Mouse (Mus musculus) monocyte, adult 5-6 weeks (primary cell): ENCODE results near the gene Cd5. TPM values are rescaled to one million over a fixed set of nuclear protein-coding genes. Genes with fewer than 3 reads are reported as not detected.

Experiments used
- ATAC-seq: fragments of 153-309, 156-312 bp; replicated peaks from 2 replicates; pipeline ENCODE4 v1.8.0; 2017; ENCODE audit warnings: mild to moderate bottlenecking; ENCODE audit not compliant: low TSS enrichment, insufficient number of reproducible peaks, severe bottlenecking, poor library complexity, low FRiP score
- total RNA-seq: library from RNA; stranded (forward); fragments of 200-1000, 200-491, 200-594 nt; gene quantifications from 3 replicates; pipeline ENCODE4 v1.2.3, GENCODE M21; 2017

Gene Cd5
- total RNA-seq: 1.0 to 3.1 TPM in 2 of 3 replicates, not detected in the other

- ATAC-seq: peak; percentile 69
Observed at GRCm38 (mm10) chr19:10738811-10739210, at the start of gene Cd5. TSS of gene Cd5 (minus strand) at chr19:10739002.

DNA sequence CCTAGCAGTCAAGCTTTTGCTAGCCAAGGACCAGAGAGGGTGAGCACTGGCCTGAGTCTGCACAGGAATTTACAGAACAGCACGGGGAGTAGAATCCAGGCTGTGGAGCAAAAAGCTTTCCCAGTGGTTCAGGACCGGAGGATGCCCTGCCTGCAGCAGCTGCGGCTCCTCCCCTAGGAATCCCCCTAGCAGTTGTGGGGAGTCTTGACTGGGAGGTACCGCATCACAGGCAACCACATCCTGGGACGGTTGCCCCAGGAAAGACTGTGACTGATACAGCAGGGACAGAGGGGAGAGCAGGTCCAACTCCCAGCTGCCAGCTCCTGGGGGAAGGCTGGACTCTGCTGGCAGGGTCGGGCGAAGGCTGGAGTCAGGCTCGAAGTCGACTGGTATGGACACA is 49.4 kb upstream of the Cd5 start:
- no peak for ATAC-seq

- ATAC-seq: no peak
Observed at GRCm38 (mm10) chr19:10787406-10787805, 48.6 kb upstream of the Cd5 start.

DNA sequence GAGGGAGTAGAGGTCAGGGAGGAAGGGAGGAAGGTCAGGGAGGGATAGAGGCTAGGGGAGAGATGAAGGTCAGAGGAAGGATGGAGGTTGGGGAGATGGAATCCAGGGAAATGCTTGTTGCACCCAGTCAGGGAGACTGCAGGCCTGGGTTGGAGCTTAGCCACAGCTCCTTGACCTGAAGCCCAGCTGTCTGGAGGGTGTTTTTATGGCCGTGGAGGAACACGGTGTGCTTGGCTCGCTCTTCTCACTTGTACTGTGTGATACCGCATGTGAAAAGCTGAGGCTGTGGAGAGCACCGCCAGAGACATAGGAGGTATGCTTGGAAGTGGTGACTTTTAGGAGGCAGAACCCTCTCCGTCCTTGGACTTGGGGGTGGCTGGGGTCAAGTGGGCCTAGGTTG is 48.0 kb upstream of the Cd5 start:
- no peak for ATAC-seq

- no peak for ATAC-seq
Observed at GRCm38 (mm10) chr19:10784796-10785459, 46.1 kb upstream of the Cd5 start.

- ATAC-seq: no peak
Observed at GRCm38 (mm10) chr19:10784061-10784460, 45.3 kb upstream of the Cd5 start.

- no peak for ATAC-seq
Observed at GRCm38 (mm10) chr19:10783168-10783567, 44.4 kb upstream of the Cd5 start.

DNA sequence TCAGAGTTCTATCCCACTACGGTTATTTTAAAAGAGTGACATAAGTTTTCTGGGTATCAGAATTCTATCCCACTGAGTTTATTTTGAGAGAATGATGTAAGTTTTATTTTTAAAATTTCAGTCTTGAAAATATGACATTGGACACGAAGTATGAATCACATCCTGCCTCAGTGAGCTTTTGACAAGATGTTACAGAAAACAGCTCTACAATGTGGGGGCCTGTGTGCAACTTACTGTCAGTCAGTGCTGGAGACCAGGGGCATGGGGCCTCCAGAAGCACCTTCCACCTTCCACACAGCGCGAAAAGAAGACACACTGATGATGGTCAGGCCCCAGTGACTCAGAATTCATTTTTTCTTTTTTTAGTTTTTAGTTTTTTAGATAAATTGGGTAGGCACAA is 42.8 kb upstream of the Cd5 start:
- ATAC-seq: no peak

GRCm38 (mm10) chr19:10776906-10777305 is 38.1 kb upstream of the Cd5 start:
- ATAC-seq: no peak

DNA sequence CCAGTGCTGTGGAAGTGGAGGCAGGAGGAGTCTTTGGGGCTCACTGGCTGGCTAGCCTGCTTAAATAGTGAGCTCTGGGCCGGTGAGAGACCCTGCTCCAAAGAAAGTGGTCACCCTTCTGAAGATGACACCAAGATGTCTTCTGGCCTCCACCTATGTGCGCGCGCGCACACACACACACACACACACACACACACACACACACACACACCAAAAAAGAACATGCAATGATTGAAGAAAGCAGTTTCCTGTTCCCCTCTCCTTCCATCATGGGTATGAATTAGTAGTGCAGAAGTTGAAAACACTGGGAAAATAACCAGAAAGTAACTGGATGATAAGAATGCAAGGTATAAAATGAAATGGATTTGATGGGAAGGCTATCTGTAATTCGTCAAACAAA is 35.3 kb upstream of the Cd5 start:
- no peak for ATAC-seq

GRCm38 (mm10) chr19:10773384-10773783 is 34.6 kb upstream of the Cd5 start:
- no peak for ATAC-seq

DNA sequence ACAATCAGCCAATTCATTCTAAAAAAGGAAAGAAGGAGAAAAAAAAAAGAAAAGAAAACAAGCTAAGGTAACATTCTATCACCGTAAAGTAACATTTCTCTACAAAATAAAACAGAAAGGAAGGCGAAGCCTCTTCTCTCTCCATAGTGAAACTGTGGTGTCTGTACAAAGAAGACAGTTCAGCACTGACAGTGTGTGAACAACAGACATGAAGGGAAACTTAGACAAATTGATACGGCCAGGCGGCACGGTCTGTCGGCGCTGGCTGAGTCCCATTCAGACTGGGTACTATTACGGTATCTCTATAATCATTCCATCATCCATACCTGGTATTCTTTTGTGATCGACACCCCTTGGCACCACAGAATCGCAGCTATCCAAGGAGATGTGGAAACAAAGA is 34.1 kb upstream of the Cd5 start:
- ATAC-seq: no peak

- no peak for ATAC-seq
Observed at GRCm38 (mm10) chr19:10771995-10772394, 33.2 kb upstream of the Cd5 start.

- ATAC-seq: no peak
Observed at GRCm38 (mm10) chr19:10769429-10770195, 30.8 kb upstream of the Cd5 start.

GRCm38 (mm10) chr19:10768694-10769428 is 30.1 kb upstream of the Cd5 start:
- ATAC-seq: no peak

- no peak for ATAC-seq
Observed at GRCm38 (mm10) chr19:10767631-10768030, 28.8 kb upstream of the Cd5 start.

DNA sequence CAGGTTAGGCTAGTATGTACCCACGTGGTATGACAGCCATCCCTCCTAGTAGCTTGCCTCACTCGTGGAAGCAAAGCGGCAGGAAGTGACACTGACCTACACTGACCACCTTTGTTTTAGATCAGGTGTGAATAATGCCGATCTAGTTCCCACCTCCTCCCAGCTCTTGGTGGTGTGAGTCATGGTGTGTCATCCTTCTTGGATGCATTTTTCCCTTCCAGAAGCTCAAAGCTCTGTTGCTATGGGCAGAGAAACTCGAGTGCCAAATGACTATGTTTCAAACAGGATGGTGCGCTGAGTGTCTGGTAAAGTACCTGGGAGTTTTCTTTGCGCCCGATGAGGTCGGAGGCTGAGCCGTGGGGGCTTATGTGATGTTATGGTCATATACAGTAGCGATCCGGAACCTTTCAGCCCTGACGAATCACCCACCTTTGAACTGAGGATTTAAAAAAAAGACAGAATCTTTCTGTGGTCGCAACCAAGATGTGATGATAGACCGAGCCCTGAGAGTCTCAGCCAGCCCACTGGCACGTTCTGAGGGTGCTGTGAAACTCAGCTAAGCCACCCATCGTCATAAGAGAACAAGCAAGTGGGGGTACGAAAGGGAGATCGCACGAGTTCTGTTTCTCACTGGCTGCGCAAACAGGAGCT is 24.7 kb upstream of the Cd5 start:
- no peak for ATAC-seq

DNA sequence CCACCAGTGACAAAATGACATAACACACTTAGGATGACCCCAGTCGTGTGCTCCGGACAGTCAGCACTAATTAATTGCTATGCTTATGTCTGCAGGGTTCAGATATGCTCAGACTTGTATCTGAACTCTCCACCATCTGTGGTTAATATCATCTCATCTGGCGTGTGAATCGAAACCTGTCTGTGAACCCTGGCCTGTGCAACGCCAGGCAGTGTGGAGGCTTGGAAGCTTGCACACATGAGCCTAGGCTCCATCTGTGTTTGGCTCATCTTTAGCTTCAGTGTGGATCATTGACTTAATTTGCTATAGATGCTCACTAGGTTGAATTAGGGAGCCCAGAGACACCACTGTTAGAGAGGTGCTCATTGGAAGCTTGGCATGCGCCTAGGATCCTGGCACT is 23.7 kb upstream of the Cd5 start:
- no peak for ATAC-seq

DNA sequence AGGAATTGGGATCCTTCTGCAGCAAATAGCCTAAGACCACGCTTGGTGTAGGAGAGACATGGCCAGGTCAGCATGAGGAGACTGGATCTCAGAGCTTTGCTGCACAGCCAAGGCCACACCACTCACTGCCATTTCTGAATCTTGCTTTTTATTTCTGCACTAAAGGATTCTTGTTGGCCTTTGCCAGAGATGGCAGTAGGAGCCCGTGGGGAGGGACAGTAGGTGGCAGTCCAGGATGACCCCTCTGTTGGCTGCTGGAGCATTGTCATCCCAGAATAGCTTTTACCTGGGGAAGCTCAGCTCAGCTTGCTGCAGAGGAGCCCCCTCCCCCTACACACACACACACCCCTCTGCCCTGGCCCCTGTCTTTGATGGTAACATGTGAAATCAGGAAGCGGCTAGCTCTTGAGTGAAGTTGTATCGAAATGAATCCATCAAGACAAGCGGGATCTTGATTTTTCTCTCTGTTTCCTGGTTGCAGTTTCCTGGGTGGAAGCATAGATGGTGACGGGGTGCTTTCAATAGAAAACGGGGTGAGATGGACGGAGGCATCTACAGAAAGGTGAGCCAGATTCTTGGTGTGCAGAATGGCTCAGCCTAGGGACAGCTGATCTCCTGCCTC is 23.1 kb upstream of the Cd5 start:
- ATAC-seq: no peak
